Mouse (Mus musculus) gonadal fat pad, adult 2 months (tissue): ENCODE results near the gene 1700012P22Rik. TPM values are rescaled to one million over a fixed set of nuclear protein-coding genes. Genes with fewer than 3 reads are reported as not detected.

Experiments used
- polyA plus RNA-seq: library from polyadenylated mRNA; depleted of rRNA; stranded (reverse); fragments of >200 nt; gene quantifications from 2 replicates; pipeline ENCODE4 v1.2.3, GENCODE M21; 2012; rRNA removed

The 1700012P22Rik gene
- polyA plus RNA-seq, 1 experiment = 0.55 TPM

Other genes with a start within 250 kb of the 1700012P22Rik start
- not detected in 2 replicates for gene Oog2, start 248.1 kb downstream of the 1700012P22Rik start, polyA plus RNA-seq
- not detected in 2 replicates for gene C87977, start 225.5 kb downstream of the 1700012P22Rik start, polyA plus RNA-seq
- gene Pramel5, start 158.3 kb downstream of the 1700012P22Rik start, polyA plus RNA-seq = 0.05 TPM in 1 of 2 replicates, not detected in the other
- not detected in 2 replicates for gene Gm13128, start 108.5 kb downstream of the 1700012P22Rik start, polyA plus RNA-seq
- gene Gm13119, start 80.8 kb downstream of the 1700012P22Rik start, polyA plus RNA-seq = not detected in 2 replicates
- gene Pramef20, start 60.8 kb downstream of the 1700012P22Rik start, polyA plus RNA-seq = not detected in 2 replicates
- gene Pramef12, start 30.3 kb downstream of the 1700012P22Rik start, polyA plus RNA-seq = 5.5 and 6.4 TPM in 2 replicates
- not detected in 2 replicates for gene Gm9944, start 14.5 kb upstream of the 1700012P22Rik start, polyA plus RNA-seq
- not detected in 2 replicates for gene Aadacl3, start 25.0 kb upstream of the 1700012P22Rik start, polyA plus RNA-seq
- gene 9430007A20Rik, start 81.0 kb upstream of the 1700012P22Rik start, polyA plus RNA-seq = not detected in 2 replicates
- gene Gm13124, start 126.4 kb upstream of the 1700012P22Rik start, polyA plus RNA-seq = not detected in 2 replicates
- gene Aadacl4, start 174.9 kb upstream of the 1700012P22Rik start, polyA plus RNA-seq = not detected in 2 replicates
- gene Gm436, start 247.6 kb upstream of the 1700012P22Rik start, polyA plus RNA-seq = not detected in 2 replicates